Mouse (Mus musculus) pancreas, adult 10 weeks (tissue): ENCODE measurements around the gene C2cd3. TPM values are rescaled to one million over a fixed set of nuclear protein-coding genes. Genes with fewer than 3 reads are reported as not detected.

ENCODE experiments used
- polyA plus RNA-seq: library from polyadenylated mRNA; stranded (reverse); fragments of 350-450 nt; fragmentation: Illumina TruSeq; extraction: RNeasy Lipid Tissue Mini Kit (QIAGEN cat#74804); gene quantifications from one replicate; pipeline ENCODE4 v1.2.3, GENCODE M21; 2015; ENCODE audit warnings: low read depth, low replicate concordance; ENCODE audit not compliant: insufficient read depth

The C2cd3 gene
- polyA plus RNA-seq = 6.6 TPM

GRCm38 (mm10) chr7:100371495-100372451, at the start of gene C2cd3, which contains the start of gene Ppme1:
C2cd3 (plus strand) TSS chr7:100372233.
Ppme1 (minus strand) TSS chr7:100372307.

GRCm38 (mm10) chr7:100472777-100473176, 100.7 kb downstream of the C2cd3 start, which contains the start of gene Ucp3:
Ucp3 (plus strand) TSS chr7:100472990.

GRCm38 (mm10) chr7:100493117-100493483, 121.1 kb downstream of the C2cd3 start, which contains the start of gene Ucp2:
Ucp2 (plus strand) TSS chr7:100493337.

GRCm38 (mm10) chr7:100514573-100514972, 142.5 kb downstream of the C2cd3 start, which contains the start of gene Dnajb13:
Dnajb13 (minus strand) TSS chr7:100514960.

Other genes starting within 250 kb of the C2cd3 start
- 1.8 TPM for gene Lipt2, start 213.0 kb upstream of the C2cd3 start, polyA plus RNA-seq
- gene Kcne3, start 195.7 kb upstream of the C2cd3 start, polyA plus RNA-seq = 7.1 TPM
- 1.7 TPM for gene Pgm2l1, start 144.8 kb upstream of the C2cd3 start, polyA plus RNA-seq
- not detected for gene P4ha3, start 86.7 kb upstream of the C2cd3 start, polyA plus RNA-seq
- gene Ppme1, start 74 bp downstream of the C2cd3 start, polyA plus RNA-seq = 8.5 TPM
- gene Ucp3, start 100.8 kb downstream of the C2cd3 start, polyA plus RNA-seq = 0.66 TPM
- gene Ucp2, start 121.1 kb downstream of the C2cd3 start, polyA plus RNA-seq = 43.7 TPM
- gene Dnajb13, start 142.7 kb downstream of the C2cd3 start, polyA plus RNA-seq = not detected
- gene Coa4, start 164.8 kb downstream of the C2cd3 start, polyA plus RNA-seq = 2.9 TPM
- 14.5 TPM for gene Rab6a, start 235.2 kb downstream of the C2cd3 start, polyA plus RNA-seq
- gene Mrpl48, start 236.1 kb downstream of the C2cd3 start, polyA plus RNA-seq = 15.5 TPM